Mouse (Mus musculus): ENCODE data around the gene Dtnb. TPM values are rescaled to one million over a fixed set of nuclear protein-coding genes. Genes with fewer than 3 reads are reported as not detected.

Dtnb gene
- total RNA-seq, 2 experiments from 2014 or later: 1.4 to 5.6 TPM

- no peak for DNase-seq (ENCODE audit: low spot score)
Observed at GRCm38 (mm10) chr12:3771080-3771479, 198.9 kb downstream of the Dtnb start.

GRCm38 (mm10) chr12:3773643-3774042 is 201.5 kb downstream of the Dtnb start:
- no peak for DNase-seq (ENCODE audit: low spot score)

- DNase-seq (ENCODE audit: low spot score): no peak
Observed at GRCm38 (mm10) chr12:3776015-3776414, 203.8 kb downstream of the Dtnb start.

GRCm38 (mm10) chr12:3777682-3778081 is 205.5 kb downstream of the Dtnb start:
- DNase-seq (ENCODE audit: low spot score): no peak

- no peak for DNase-seq (ENCODE audit: low spot score)
Observed at GRCm38 (mm10) chr12:3778286-3778685, 206.1 kb downstream of the Dtnb start.

GRCm38 (mm10) chr12:3779639-3780038 is 207.5 kb downstream of the Dtnb start:
- no peak for DNase-seq (ENCODE audit: low spot score)

GRCm38 (mm10) chr12:3780405-3780891 is 208.3 kb downstream of the Dtnb start:
- DNase-seq (ENCODE audit: low spot score): peak; percentile 44

- DNase-seq (ENCODE audit: low spot score): no peak
Observed at GRCm38 (mm10) chr12:3780931-3781471, 208.8 kb downstream of the Dtnb start.

- peak; percentile 94 for DNase-seq (ENCODE audit: low spot score)
Observed at GRCm38 (mm10) chr12:3781482-3781881, 209.3 kb downstream of the Dtnb start.

GRCm38 (mm10) chr12:3783196-3783825 is 211.1 kb downstream of the Dtnb start:
- no peak for DNase-seq (ENCODE audit: low spot score)

GRCm38 (mm10) chr12:3784258-3784657 is 212.1 kb downstream of the Dtnb start:
- DNase-seq (ENCODE audit: low spot score): no peak

GRCm38 (mm10) chr12:3784729-3785128 is 212.5 kb downstream of the Dtnb start:
- DNase-seq (ENCODE audit: low spot score): no peak

- DNase-seq (ENCODE audit: low spot score): no peak
Observed at GRCm38 (mm10) chr12:3787041-3787440, 214.9 kb downstream of the Dtnb start.

GRCm38 (mm10) chr12:3787541-3787940 is 215.4 kb downstream of the Dtnb start:
- DNase-seq (ENCODE audit: low spot score): no peak

GRCm38 (mm10) chr12:3788421-3789051 is 216.4 kb downstream of the Dtnb start:
- DNase-seq (ENCODE audit: low spot score): no peak

- no peak for DNase-seq (ENCODE audit: low spot score)
Observed at GRCm38 (mm10) chr12:3789626-3790185, 217.5 kb downstream of the Dtnb start.

- no peak for DNase-seq (ENCODE audit: low spot score)
Observed at GRCm38 (mm10) chr12:3791257-3791656, 219.1 kb downstream of the Dtnb start.

- DNase-seq (ENCODE audit: low spot score): peak; percentile 98
Observed at GRCm38 (mm10) chr12:3791732-3792131, 219.6 kb downstream of the Dtnb start.

- no peak for DNase-seq (ENCODE audit: low spot score)
Observed at GRCm38 (mm10) chr12:3792248-3792647, 220.1 kb downstream of the Dtnb start.

GRCm38 (mm10) chr12:3795569-3795968 is 223.4 kb downstream of the Dtnb start:
- no peak for DNase-seq (ENCODE audit: low spot score)

- DNase-seq (ENCODE audit: low spot score): no peak
Observed at GRCm38 (mm10) chr12:3799551-3799950, 227.4 kb downstream of the Dtnb start.

- DNase-seq (ENCODE audit: low spot score): no peak
Observed at GRCm38 (mm10) chr12:3805852-3806251, 233.7 kb downstream of the Dtnb start, which contains the start of gene Dnmt3a. Gene Dnmt3a (plus strand): TSS chr12:3806007.
